Mouse (Mus musculus): ENCODE results near the gene Hcrt. TPM values are rescaled to one million over a fixed set of nuclear protein-coding genes. Genes with fewer than 3 reads are reported as not detected.

Hcrt gene
- polyA plus RNA-seq, 1 experiment from 2014 or later, result not detected

- Histone ChIP-seq H3K4me3 (replicated peaks) (no peak overlapping the region), H3K27ac (no peak overlapping the region), H3K4me2 (no peak overlapping the region), H3K36me3 (peaks cover 24% of the 10 kb centered on the region; the same call in 1 of the 2 replicates), H3K9ac (no peak overlapping the region), H3K9me3 (replicated peaks) (no peaks in the 10 kb centered on the region), H3K4me1 (peaks cover 11% of the 10 kb centered on the region), H3K27me3 (no peaks in the 10 kb centered on the region)
- ATAC-seq (replicated peaks; ENCODE audit: low FRiP score), result no peak
- WGBS, result 87% methylated on average over 4 of the region's 4 CpGs
Observed at GRCm38 (mm10) chr11:100729976-100730375, 32.8 kb downstream of the Hcrt start.

GRCm38 (mm10) chr11:100728601-100729000, 34.1 kb downstream of the Hcrt start:
- H3K9ac ChIP-seq, result no peak overlapping the region
- no peaks in the 10 kb centered on the region for H3K27me3 ChIP-seq
- no peak overlapping the region for H3K4me2 ChIP-seq
- H3K4me1 ChIP-seq, result peaks cover 20% of the 10 kb centered on the region
- ATAC-seq (replicated peaks; ENCODE audit: low FRiP score), result no peak
- H3K27ac ChIP-seq, result no peak overlapping the region
- peaks cover 24% of the 10 kb centered on the region; the same call in 1 of the 2 replicates for H3K36me3 ChIP-seq
- 83% methylated on average over 6 of the region's 6 CpGs for WGBS
- H3K4me3 ChIP-seq (replicated peaks), result no peak overlapping the region
- no peaks in the 10 kb centered on the region for H3K9me3 ChIP-seq (replicated peaks)

- H3K27ac ChIP-seq, result no peak overlapping the region
- peaks cover 27% of the 10 kb centered on the region for H3K4me1 ChIP-seq
- H3K27me3 ChIP-seq, result no peaks in the 10 kb centered on the region
- H3K4me3 ChIP-seq (replicated peaks), result no peak overlapping the region
- 92% methylated on average over 3 of the region's 3 CpGs for WGBS
- no peaks in the 10 kb centered on the region for H3K9me3 ChIP-seq (replicated peaks)
- H3K9ac ChIP-seq, result no peak overlapping the region
- H3K4me2 ChIP-seq, result no peak overlapping the region
- no peak for ATAC-seq (replicated peaks; ENCODE audit: low FRiP score)
- H3K36me3 ChIP-seq, result peaks cover 17% of the 10 kb centered on the region; the same call in 1 of the 2 replicates
Observed at GRCm38 (mm10) chr11:100727201-100727600, 35.5 kb downstream of the Hcrt start.

GRCm38 (mm10) chr11:100724919-100725512, 37.7 kb downstream of the Hcrt start:
- Histone ChIP-seq H3K4me2 (no peak overlapping the region), H3K9me3 (replicated peaks) (no peaks in the 10 kb centered on the region), H3K36me3 (peaks cover 17% of the 10 kb centered on the region; the same call in 1 of the 2 replicates), H3K27ac (peak overlapping the region; percentile 68; the same call in 1 of the 2 replicates), H3K9ac (no peak overlapping the region), H3K27me3 (no peaks in the 10 kb centered on the region), H3K4me3 (replicated peaks) (no peak overlapping the region), H3K4me1 (peaks cover 45% of the 10 kb centered on the region)
- ATAC-seq (replicated peaks; ENCODE audit: low FRiP score), result no peak
- 34% methylated on average over 5 of the region's 5 CpGs for WGBS

- ATAC-seq (replicated peaks; ENCODE audit: low FRiP score), result no peak
- Histone ChIP-seq H3K4me3 (replicated peaks) (no peak overlapping the region), H3K4me2 (no peak overlapping the region), H3K9ac (no peak overlapping the region), H3K4me1 (peaks cover 46% of the 10 kb centered on the region), H3K36me3 (peaks cover 20% of the 10 kb centered on the region), H3K9me3 (replicated peaks) (no peaks in the 10 kb centered on the region), H3K27ac (peak overlapping the region; percentile 57; the same call in 1 of the 2 replicates), H3K27me3 (no peaks in the 10 kb centered on the region)
- 53% methylated on average over 2 of the region's 2 CpGs for WGBS
Observed at GRCm38 (mm10) chr11:100722493-100723028, 40.2 kb downstream of the Hcrt start.

GRCm38 (mm10) chr11:100721776-100722492, 40.8 kb downstream of the Hcrt start:
- H3K9ac ChIP-seq, result no peak overlapping the region
- WGBS, result 77% methylated on average over 8 of the region's 8 CpGs
- H3K27me3 ChIP-seq, result no peaks in the 10 kb centered on the region
- H3K27ac ChIP-seq, result peak overlapping the region; percentile 57
- H3K4me2 ChIP-seq, result no peak overlapping the region
- peaks cover 43% of the 10 kb centered on the region for H3K4me1 ChIP-seq
- no peaks in the 10 kb centered on the region for H3K9me3 ChIP-seq (replicated peaks)
- peaks cover 26% of the 10 kb centered on the region for H3K36me3 ChIP-seq
- H3K4me3 ChIP-seq (replicated peaks), result no peak overlapping the region
- ATAC-seq (replicated peaks; ENCODE audit: low FRiP score), result no peak

GRCm38 (mm10) chr11:100721254-100721653, 41.5 kb downstream of the Hcrt start:
- peaks cover 43% of the 10 kb centered on the region for H3K4me1 ChIP-seq
- no peak overlapping the region for H3K9ac ChIP-seq
- WGBS, result 70% methylated on average over 4 of the region's 4 CpGs
- no peak overlapping the region for H3K4me3 ChIP-seq (replicated peaks)
- H3K27ac ChIP-seq, result peak overlapping the region; percentile 57
- no peaks in the 10 kb centered on the region for H3K9me3 ChIP-seq (replicated peaks)
- ATAC-seq (replicated peaks; ENCODE audit: low FRiP score), result no peak
- no peaks in the 10 kb centered on the region for H3K27me3 ChIP-seq
- peaks cover 33% of the 10 kb centered on the region for H3K36me3 ChIP-seq
- H3K4me2 ChIP-seq, result no peak overlapping the region

GRCm38 (mm10) chr11:100720345-100720744, 42.4 kb downstream of the Hcrt start:
- WGBS, result 72% methylated on average over 5 of the region's 5 CpGs
- ATAC-seq (replicated peaks; ENCODE audit: low FRiP score), result no peak

GRCm38 (mm10) chr11:100719893-100720292, 42.8 kb downstream of the Hcrt start:
- Histone ChIP-seq H3K27me3 (no peaks in the 10 kb centered on the region), H3K4me2 (no peak overlapping the region), H3K36me3 (peaks cover 46% of the 10 kb centered on the region), H3K9ac (no peak overlapping the region), H3K9me3 (replicated peaks) (no peaks in the 10 kb centered on the region), H3K4me1 (peaks cover 37% of the 10 kb centered on the region), H3K4me3 (replicated peaks) (no peak overlapping the region), H3K27ac (no peak overlapping the region)
- 82% methylated on average over 11 of the region's 11 CpGs for whole genome bisulfite sequencing
- ATAC-seq (replicated peaks; ENCODE audit: low FRiP score), result no peak

More at GRCm38 (mm10) chr11:100720345-100720744, 42.4 kb downstream of the Hcrt start:
- no peaks in the 10 kb centered on the region for H3K9me3 ChIP-seq (replicated peaks)
- no peak overlapping the region for H3K4me3 ChIP-seq (replicated peaks)
- no peak overlapping the region for H3K4me2 ChIP-seq
- H3K36me3 ChIP-seq, result peaks cover 42% of the 10 kb centered on the region
- H3K27ac ChIP-seq, result no peak overlapping the region
- H3K9ac ChIP-seq, result no peak overlapping the region
- peaks cover 41% of the 10 kb centered on the region for H3K4me1 ChIP-seq
- H3K27me3 ChIP-seq, result no peaks in the 10 kb centered on the region

- H3K27ac ChIP-seq, result no peak overlapping the region
- no peak overlapping the region for H3K9ac ChIP-seq
- H3K36me3 ChIP-seq, result peaks cover 49% of the 10 kb centered on the region
- H3K4me3 ChIP-seq (replicated peaks), result no peak overlapping the region
- no peak overlapping the region for H3K4me2 ChIP-seq
- peaks cover 33% of the 10 kb centered on the region for H3K4me1 ChIP-seq
- no peaks in the 10 kb centered on the region for H3K9me3 ChIP-seq (replicated peaks)
- no peak for ATAC-seq (replicated peaks; ENCODE audit: low FRiP score)
- no peaks in the 10 kb centered on the region for H3K27me3 ChIP-seq
- 81% methylated on average over 3 of the region's 3 CpGs for WGBS
Observed at GRCm38 (mm10) chr11:100719312-100719711, 43.4 kb downstream of the Hcrt start.

- Histone ChIP-seq H3K9me3 (replicated peaks) (no peaks in the 10 kb centered on the region), H3K27me3 (no peaks in the 10 kb centered on the region), H3K4me3 (replicated peaks) (no peak overlapping the region), H3K27ac (no peak overlapping the region), H3K4me1 (peaks cover 35% of the 10 kb centered on the region), H3K9ac (no peak overlapping the region), H3K36me3 (peaks cover 49% of the 10 kb centered on the region), H3K4me2 (no peak overlapping the region)
- ATAC-seq (replicated peaks; ENCODE audit: low FRiP score), result no peak
- 94% methylated on average over 4 of the region's 4 CpGs for WGBS
Observed at GRCm38 (mm10) chr11:100718866-100719265, 43.9 kb downstream of the Hcrt start.

GRCm38 (mm10) chr11:100718462-100718861, 44.3 kb downstream of the Hcrt start:
- H3K27ac ChIP-seq, result no peak overlapping the region
- H3K36me3 ChIP-seq, result peaks cover 49% of the 10 kb centered on the region
- ATAC-seq (replicated peaks; ENCODE audit: low FRiP score), result no peak
- WGBS, result 95% methylated on average over 7 of the region's 7 CpGs
- H3K27me3 ChIP-seq, result no peaks in the 10 kb centered on the region
- no peak overlapping the region for H3K4me2 ChIP-seq
- H3K4me1 ChIP-seq, result peaks cover 39% of the 10 kb centered on the region
- no peaks in the 10 kb centered on the region for H3K9me3 ChIP-seq (replicated peaks)
- H3K4me3 ChIP-seq (replicated peaks), result no peak overlapping the region
- no peak overlapping the region for H3K9ac ChIP-seq
